Mouse (Mus musculus): ENCODE results near the gene Pkp3. TPM values are rescaled to one million over a fixed set of nuclear protein-coding genes. Genes with fewer than 3 reads are reported as not detected.

Gene Pkp3
- polyA plus RNA-seq, 2 experiments: 0.33 to 0.36 TPM

- Histone ChIP-seq H3K27me3 (ENCODE audit: control insufficient read depth, insufficient read depth, low read length) (peaks cover 9% of the 10 kb centered on the region), H3K4me2 (ENCODE audit: low read depth) (peak overlapping the region; percentile 28), H3K9ac (replicated peaks) (no peak overlapping the region), H3K36me3 (replicated peaks; ENCODE audit: control insufficient read depth, insufficient read depth, low read depth) (no peaks in the 10 kb centered on the region), H3K9me3 (ENCODE audit: control insufficient read depth, low read length) (no peaks in the 10 kb centered on the region), H3K4me1 (replicated peaks; ENCODE audit: control insufficient read depth in 2 of 2, insufficient read depth in 2 of 2, low read length in 1 of 2) (peaks cover 18 to 27% of the 10 kb centered on the region in 2 experiments), H3K27ac (no peak overlapping the region), H3K4me3 (ENCODE audit: insufficient read depth in 1 of 2, low read depth in 2 of 2, low read length in 2 of 2) (no peak overlapping the region)
- WGBS (ENCODE audit: insufficient replicate concordance): 68% methylated on average over 6 of the region's 6 CpGs
- no peak for TF ChIP-seq EP300 (IDR thresholded peaks at IDR 0.05; ENCODE audit: low read depth)
- DNase-seq (ENCODE audit: low read depth in 3 of 3, low spot score in 3 of 3) (peak in 2 of 3 experiments; percentile 24 to 31), ATAC-seq (ENCODE audit: insufficient read depth) (no peak)
These were observed 15.9 kb downstream of the Pkp3 start for GRCm38 (mm10) chr7:141093950-141094349.

- peak; percentile 14; the same call in 1 of the 2 replicates for ATAC-seq (ENCODE audit: insufficient read depth)
- H3K27ac ChIP-seq: no peak overlapping the region
These were observed 16.6 kb downstream of the Pkp3 start for GRCm38 (mm10) chr7:141094487-141095205.

GRCm38 (mm10) chr7:141096021-141096420 is 18.0 kb downstream of the Pkp3 start:
- no peak for DNase-seq (ENCODE audit: low read depth in 3 of 3, low spot score in 3 of 3)
- H3K4me3 ChIP-seq (ENCODE audit: insufficient read depth in 1 of 2, low read depth in 2 of 2, low read length in 2 of 2): peak overlapping the region; percentile 4 to 24; a peak in 2 of 4 replicates

More at GRCm38 (mm10) chr7:141094487-141095205, 16.6 kb downstream of the Pkp3 start:
- TF ChIP-seq CTCF (IDR thresholded peaks at IDR 0.05; ENCODE audit: low read depth): no peak
- TF ChIP-seq EP300 (IDR thresholded peaks at IDR 0.05; ENCODE audit: low read depth): no peak
- Histone ChIP-seq H3K9ac (replicated peaks) (no peak overlapping the region), H3K9me3 (ENCODE audit: control insufficient read depth, low read length) (no peaks in the 10 kb centered on the region), H3K36me3 (replicated peaks; ENCODE audit: control insufficient read depth, insufficient read depth, low read depth) (no peaks in the 10 kb centered on the region), H3K27me3 (ENCODE audit: control insufficient read depth, insufficient read depth, low read length) (peaks cover 5% of the 10 kb centered on the region), H3K4me2 (ENCODE audit: low read depth) (peak overlapping the region; percentile 37), H3K4me1 (replicated peaks; ENCODE audit: control insufficient read depth in 2 of 2, insufficient read depth in 2 of 2, low read length in 1 of 2) (peaks cover 21 to 27% of the 10 kb centered on the region in 2 experiments), H3K4me3 (ENCODE audit: insufficient read depth in 1 of 2, low read depth in 2 of 2, low read length in 2 of 2) (no peak overlapping the region)
- no peak for DNase-seq (ENCODE audit: low read depth in 3 of 3, low spot score in 3 of 3)
- WGBS (ENCODE audit: insufficient replicate concordance): 66% methylated on average over 15 of the region's 15 CpGs

GRCm38 (mm10) chr7:141096649-141097056 is 18.6 kb downstream of the Pkp3 start:
- TF ChIP-seq CTCF (IDR thresholded peaks at IDR 0.05; ENCODE audit: low read depth) (peak; percentile 37; the same call in 1 of the 2 replicates), EP300 (IDR thresholded peaks at IDR 0.05; ENCODE audit: low read depth) (no peak)
- H3K4me3 ChIP-seq (ENCODE audit: insufficient read depth in 1 of 2, low read depth in 2 of 2, low read length in 2 of 2): peak overlapping the region in 1 of 2 experiments; percentile 24; a peak in 2 of 4 replicates
- H3K9ac ChIP-seq (replicated peaks): no peak overlapping the region
- no peaks in the 10 kb centered on the region for H3K36me3 ChIP-seq (replicated peaks; ENCODE audit: control insufficient read depth, insufficient read depth, low read depth)
- peaks cover 13% of the 10 kb centered on the region for H3K27me3 ChIP-seq (ENCODE audit: control insufficient read depth, insufficient read depth, low read length)
- H3K4me2 ChIP-seq (ENCODE audit: low read depth): peak overlapping the region; percentile 37
- WGBS (ENCODE audit: insufficient replicate concordance): 9% methylated on average over 6 of the region's 6 CpGs
- no peaks in the 10 kb centered on the region for H3K9me3 ChIP-seq (ENCODE audit: control insufficient read depth, low read length)
- ATAC-seq (ENCODE audit: insufficient read depth) (peak; percentile 41; the same call in 1 of the 2 replicates), DNase-seq (ENCODE audit: low read depth in 3 of 3, low spot score in 3 of 3) (peak; percentile 34 to 57 (median 51))
- H3K4me1 ChIP-seq (replicated peaks; ENCODE audit: control insufficient read depth in 2 of 2, insufficient read depth in 2 of 2, low read length in 1 of 2): peaks cover 21 to 31% of the 10 kb centered on the region in 2 experiments
- H3K27ac ChIP-seq: peak overlapping the region; percentile 4; the same call in 1 of the 2 replicates

More at GRCm38 (mm10) chr7:141096021-141096420, 18.0 kb downstream of the Pkp3 start:
- no peaks in the 10 kb centered on the region for H3K36me3 ChIP-seq (replicated peaks; ENCODE audit: control insufficient read depth, insufficient read depth, low read depth)
- no peak overlapping the region for H3K27ac ChIP-seq
- 50% methylated on average over 6 of the region's 6 CpGs for WGBS (ENCODE audit: insufficient replicate concordance)
- ATAC-seq (ENCODE audit: insufficient read depth): no peak
- H3K4me1 ChIP-seq (replicated peaks; ENCODE audit: control insufficient read depth in 2 of 2, insufficient read depth in 2 of 2, low read length in 1 of 2): peaks cover 21 to 31% of the 10 kb centered on the region in 2 experiments
- H3K27me3 ChIP-seq (ENCODE audit: control insufficient read depth, insufficient read depth, low read length): peaks cover 13% of the 10 kb centered on the region
- H3K9me3 ChIP-seq (ENCODE audit: control insufficient read depth, low read length): no peaks in the 10 kb centered on the region
- H3K4me2 ChIP-seq (ENCODE audit: low read depth): peak overlapping the region; percentile 37
- H3K9ac ChIP-seq (replicated peaks): no peak overlapping the region
- TF ChIP-seq CTCF (IDR thresholded peaks at IDR 0.05; ENCODE audit: low read depth) (no peak), EP300 (IDR thresholded peaks at IDR 0.05; ENCODE audit: low read depth) (no peak)

- ATAC-seq (ENCODE audit: insufficient read depth): no peak
- H3K27me3 ChIP-seq (ENCODE audit: control insufficient read depth, insufficient read depth, low read length): peaks cover 13% of the 10 kb centered on the region
- TF ChIP-seq CTCF (IDR thresholded peaks at IDR 0.05; ENCODE audit: low read depth): no peak
- no peak for TF ChIP-seq EP300 (IDR thresholded peaks at IDR 0.05; ENCODE audit: low read depth)
- peaks cover 19 to 29% of the 10 kb centered on the region in 2 experiments for H3K4me1 ChIP-seq (replicated peaks; ENCODE audit: control insufficient read depth in 2 of 2, insufficient read depth in 2 of 2, low read length in 1 of 2)
- H3K27ac ChIP-seq: no peak overlapping the region
- no peak overlapping the region for H3K4me3 ChIP-seq (ENCODE audit: insufficient read depth in 1 of 2, low read depth in 2 of 2, low read length in 2 of 2)
- H3K36me3 ChIP-seq (replicated peaks; ENCODE audit: control insufficient read depth, insufficient read depth, low read depth): no peaks in the 10 kb centered on the region
- H3K4me2 ChIP-seq (ENCODE audit: low read depth): no peak overlapping the region; the same call in 1 of the 2 replicates
- 55% methylated on average over 5 of the region's 5 CpGs for WGBS (ENCODE audit: insufficient replicate concordance)
- no peak for DNase-seq (ENCODE audit: low read depth in 3 of 3, low spot score in 3 of 3)
- no peaks in the 10 kb centered on the region for H3K9me3 ChIP-seq (ENCODE audit: control insufficient read depth, low read length)
- H3K9ac ChIP-seq (replicated peaks): no peak overlapping the region
These were observed 19.2 kb downstream of the Pkp3 start for GRCm38 (mm10) chr7:141097177-141097576.

Data from liver, embryonic 14.5 days (tissue).